Mouse (Mus musculus): ENCODE data around the gene Spsb3.
A peak's percentile ranks its signal among the peaks of the same experiment; 100 is the strongest.

Gene Spsb3

GRCm38 (mm10) chr17:24886134-24886931, at the start of gene Spsb3, which contains the start of gene Nubp2:
Spsb3 (plus strand) TSS chr17:24886643.
Nubp2 (minus strand) TSS chr17:24886349.
- DNase-seq: peak; percentile 96

- DNase-seq: no peak
Observed at GRCm38 (mm10) chr17:24839842-24840241, 46.6 kb upstream of the Spsb3 start, which contains the start of gene Hagh. Hagh (plus strand) TSS chr17:24840143.

GRCm38 (mm10) chr17:24840341-24840740, 46.1 kb upstream of the Spsb3 start:
- no peak for DNase-seq

- peak; percentile 53 for DNase-seq
Observed at GRCm38 (mm10) chr17:24841133-24841532, 45.3 kb upstream of the Spsb3 start.

- DNase-seq: no peak
Observed at GRCm38 (mm10) chr17:24842631-24843030, 43.8 kb upstream of the Spsb3 start.

- no peak for DNase-seq
Observed at GRCm38 (mm10) chr17:24844525-24844924, 41.9 kb upstream of the Spsb3 start.

- DNase-seq: no peak
Observed at GRCm38 (mm10) chr17:24847386-24847785, 39.1 kb upstream of the Spsb3 start.

- DNase-seq: no peak
Observed at GRCm38 (mm10) chr17:24848600-24849031, 37.8 kb upstream of the Spsb3 start.

- no peak for DNase-seq
Observed at GRCm38 (mm10) chr17:24849733-24850064, 36.7 kb upstream of the Spsb3 start.

GRCm38 (mm10) chr17:24850065-24850772, 36.2 kb upstream of the Spsb3 start, which contains the start of gene Fahd1:
Fahd1 (minus strand) TSS chr17:24850364.
- peak; percentile 92 for DNase-seq

GRCm38 (mm10) chr17:24850773-24851127, 35.7 kb upstream of the Spsb3 start:
- DNase-seq: no peak

- DNase-seq: no peak
Observed at GRCm38 (mm10) chr17:24851381-24852125, 34.9 kb upstream of the Spsb3 start.

GRCm38 (mm10) chr17:24855838-24856464, 30.5 kb upstream of the Spsb3 start:
- DNase-seq: no peak

GRCm38 (mm10) chr17:24856589-24856988, 29.9 kb upstream of the Spsb3 start:
- no peak for DNase-seq

- no peak for DNase-seq
Observed at GRCm38 (mm10) chr17:24857831-24858470, 28.5 kb upstream of the Spsb3 start.

GRCm38 (mm10) chr17:24858967-24859366, 27.5 kb upstream of the Spsb3 start:
- DNase-seq: no peak

- no peak for DNase-seq
Observed at GRCm38 (mm10) chr17:24860076-24860475, 26.4 kb upstream of the Spsb3 start.

- DNase-seq: no peak
Observed at GRCm38 (mm10) chr17:24861785-24862184, 24.7 kb upstream of the Spsb3 start.

- no peak for DNase-seq
Observed at GRCm38 (mm10) chr17:24865776-24866175, 20.7 kb upstream of the Spsb3 start, which contains the start of gene Igfals. Igfals (plus strand) TSS chr17:24865997.

- DNase-seq: no peak
Observed at GRCm38 (mm10) chr17:24867914-24868313, 18.5 kb upstream of the Spsb3 start.

GRCm38 (mm10) chr17:24873695-24874404, 12.6 kb upstream of the Spsb3 start:
- no peak for DNase-seq

GRCm38 (mm10) chr17:24874405-24874745, 12.1 kb upstream of the Spsb3 start:
- no peak for DNase-seq

Data from thymus, postnatal 25 days (tissue).